Comparison of ENCODE assay signal across 15 mouse cellular contexts in genomic region chr16:38184657-38185269, GRCm38 (mm10).
DNase-seq lines count a peak whose midpoint lies in the region; ATAC-seq and TF ChIP-seq lines count a peak whose summit lies in the region.
"Had no signal": no experiment of that assay in that cellular context is flagged by ENCODE, and none has a peak within 500 bp of the region (broad histone marks: within the 10 kb centered on the region; RNA-seq: fewer than 3 reads in every experiment).

No protein-coding gene starts in this region.

- H3K4me2 ChIP-seq in liver, embryonic 12.5 days, result no peak overlapping the region
- no peak overlapping the region for H3K4me2 ChIP-seq in liver, embryonic 11.5 days
- no peak overlapping the region for H3K4me2 ChIP-seq in liver, embryonic 14.5 days (ENCODE audit: low read depth)
- no peak overlapping the region for H3K4me2 ChIP-seq in lung, postnatal 0 days (replicated peaks; ENCODE audit: low read depth, low read length)
- H3K4me2 ChIP-seq: embryonic facial prominence, embryonic 12.5 days; forebrain, embryonic 12.5 days; lung, embryonic 15.5 days; midbrain, embryonic 11.5 days had no signal

- TF ChIP-seq CTCF in liver, embryonic 14.5 days (IDR thresholded peaks at IDR 0.05; ENCODE audit: low read depth), result no peak
- no peak for TF ChIP-seq CTCF in lung, postnatal 0 days (IDR thresholded peaks at IDR 0.05)

- WGBS in liver, embryonic 12.5 days (ENCODE audit: insufficient replicate concordance), result 76% methylated on average over 8 of the region's 8 CpGs
- 87% methylated on average over 8 of the region's 8 CpGs for WGBS in liver, embryonic 11.5 days
- WGBS in liver, embryonic 14.5 days (ENCODE audit: insufficient replicate concordance), result 77% methylated on average over 8 of the region's 8 CpGs
- WGBS in lung, postnatal 0 days, result 51% methylated on average over 8 of the region's 8 CpGs
- whole genome bisulfite sequencing in hindbrain, embryonic 10.5 days, result 94% methylated on average over 8 of the region's 8 CpGs

- no peaks in the 10 kb centered on the region for H3K27me3 ChIP-seq in liver, embryonic 12.5 days (replicated peaks)
- no peaks in the 10 kb centered on the region for H3K27me3 ChIP-seq in liver, embryonic 11.5 days (replicated peaks; ENCODE audit: control insufficient read depth, insufficient read depth, low read length)
- no peaks in the 10 kb centered on the region for H3K27me3 ChIP-seq in liver, embryonic 14.5 days (ENCODE audit: control insufficient read depth, insufficient read depth, low read length)
- no peaks in the 10 kb centered on the region for H3K27me3 ChIP-seq in lung, postnatal 0 days (replicated peaks; ENCODE audit: insufficient read depth, low read length)
- H3K27me3 ChIP-seq in hindbrain, embryonic 10.5 days (ENCODE audit: insufficient read depth, poor library complexity, severe bottlenecking), result no peaks in the 10 kb centered on the region
- H3K27me3 ChIP-seq: embryonic facial prominence, embryonic 12.5 days; forebrain, embryonic 12.5 days; lung, embryonic 15.5 days had no signal

- no peak overlapping the region for H3K4me3 ChIP-seq in liver, embryonic 12.5 days
- no peak overlapping the region for H3K4me3 ChIP-seq in liver, embryonic 11.5 days (ENCODE audit: low read depth, low read length)
- no peak overlapping the region for H3K4me3 ChIP-seq in liver, embryonic 14.5 days (ENCODE audit: insufficient read depth in 1 of 2, low read depth in 2 of 2, low read length in 2 of 2)
- H3K4me3 ChIP-seq in lung, postnatal 0 days (ENCODE audit: low read depth, low read length), result no peak overlapping the region
- H3K4me3 ChIP-seq in hindbrain, embryonic 10.5 days, result no peak overlapping the region
- H3K4me3 ChIP-seq: embryonic facial prominence, embryonic 12.5 days; forebrain, embryonic 12.5 days; lung, embryonic 15.5 days had no signal

- TF ChIP-seq EP300 in liver, embryonic 14.5 days (IDR thresholded peaks at IDR 0.05; ENCODE audit: low read depth), result no peak
- no peak for TF ChIP-seq EP300 in lung, postnatal 0 days (IDR thresholded peaks at IDR 0.05)

- no peaks in the 10 kb centered on the region for H3K4me1 ChIP-seq in liver, embryonic 12.5 days
- H3K4me1 ChIP-seq in liver, embryonic 11.5 days (replicated peaks; ENCODE audit: control insufficient read depth, insufficient read depth, low read length), result no peaks in the 10 kb centered on the region; the same call in 1 of the 2 replicates
- no peaks in the 10 kb centered on the region; a peak in 1 of 4 replicates for H3K4me1 ChIP-seq in liver, embryonic 14.5 days (replicated peaks; ENCODE audit: control insufficient read depth in 2 of 2, insufficient read depth in 2 of 2, low read length in 1 of 2)
- no peaks in the 10 kb centered on the region; the same call in 1 of the 2 replicates for H3K4me1 ChIP-seq in lung, postnatal 0 days (ENCODE audit: insufficient read depth, low read depth, low read length)
- H3K4me1 ChIP-seq in hindbrain, embryonic 10.5 days (replicated peaks), result no peaks in the 10 kb centered on the region
- H3K4me1 ChIP-seq: lung, embryonic 15.5 days had no signal

- H3K36me3 ChIP-seq in liver, embryonic 12.5 days, result peaks cover 44% of the 10 kb centered on the region
- peaks cover 8% of the 10 kb centered on the region; the same call in 1 of the 2 replicates for H3K36me3 ChIP-seq in liver, embryonic 11.5 days (ENCODE audit: control insufficient read depth, insufficient read depth, low read length)
- H3K36me3 ChIP-seq in liver, embryonic 14.5 days (replicated peaks; ENCODE audit: control insufficient read depth, insufficient read depth, low read depth), result peaks cover 4% of the 10 kb centered on the region
- H3K36me3 ChIP-seq in lung, postnatal 0 days (ENCODE audit: insufficient read depth, low read length), result no peaks in the 10 kb centered on the region
- peaks cover 78% of the 10 kb centered on the region for H3K36me3 ChIP-seq in hindbrain, embryonic 10.5 days

- no peak overlapping the region for H3K27ac ChIP-seq in liver, embryonic 12.5 days
- no peak overlapping the region for H3K27ac ChIP-seq in liver, embryonic 11.5 days (ENCODE audit: low read depth, low read length)
- H3K27ac ChIP-seq in liver, embryonic 14.5 days, result no peak overlapping the region
- H3K27ac ChIP-seq in lung, postnatal 0 days (ENCODE audit: low read length), result no peak overlapping the region; the same call in 1 of the 2 replicates
- no peak overlapping the region for H3K27ac ChIP-seq in hindbrain, embryonic 10.5 days
- H3K27ac ChIP-seq: embryonic facial prominence, embryonic 12.5 days; forebrain, embryonic 12.5 days; lung, embryonic 15.5 days had no signal

- H3K9ac ChIP-seq in liver, embryonic 12.5 days, result no peak overlapping the region
- H3K9ac ChIP-seq in liver, embryonic 11.5 days (ENCODE audit: low read depth, low read length), result no peak overlapping the region
- no peak overlapping the region for H3K9ac ChIP-seq in liver, embryonic 14.5 days (replicated peaks)
- no peak overlapping the region for H3K9ac ChIP-seq in lung, postnatal 0 days (replicated peaks; ENCODE audit: low read depth)
- H3K9ac ChIP-seq: embryonic facial prominence, embryonic 12.5 days; forebrain, embryonic 12.5 days; lung, embryonic 15.5 days had no signal

- ATAC-seq in liver, embryonic 12.5 days, result peak; percentile 24
- no peak for ATAC-seq in liver, embryonic 11.5 days (replicated peaks; ENCODE audit: low FRiP score)
- ATAC-seq in liver, embryonic 14.5 days (ENCODE audit: insufficient read depth), result peak; percentile 55; the same call in 1 of the 2 replicates
- peak; percentile 14; the same call in 1 of the 2 replicates for ATAC-seq in lung, postnatal 0 days
- ATAC-seq: activated CD4-positive, CD25-positive, alpha-beta regulatory T cell, adult 4 months had no signal

- H3K9me3 ChIP-seq in liver, embryonic 12.5 days (replicated peaks), result no peaks in the 10 kb centered on the region
- no peaks in the 10 kb centered on the region for H3K9me3 ChIP-seq in liver, embryonic 11.5 days (ENCODE audit: control insufficient read depth, low read length)
- H3K9me3 ChIP-seq in liver, embryonic 14.5 days (ENCODE audit: control insufficient read depth, low read length), result no peaks in the 10 kb centered on the region
- no peaks in the 10 kb centered on the region for H3K9me3 ChIP-seq in lung, postnatal 0 days (ENCODE audit: low read length)
- H3K9me3 ChIP-seq in hindbrain, embryonic 10.5 days, result no peaks in the 10 kb centered on the region
- H3K9me3 ChIP-seq: embryonic facial prominence, embryonic 12.5 days; forebrain, embryonic 12.5 days; lung, embryonic 15.5 days had no signal

- no peak for DNase-seq in liver, embryonic 11.5 days (ENCODE audit: low spot score)
- peak in 1 of 3 experiments; percentile 6 for DNase-seq in liver, embryonic 14.5 days (ENCODE audit: low read depth in 3 of 3, low spot score in 3 of 3)
- DNase-seq in lung, postnatal 0 days (ENCODE audit: low spot score), result peak; percentile 23
- DNase-seq in urinary bladder, postnatal 25 days (ENCODE audit: low spot score), result peak; percentile 49
- DNase-seq in hindbrain, embryonic 10.5 days (ENCODE audit: low spot score), result no peak
- no peak for DNase-seq in kidney, adult 11 months
- DNase-seq: cerebellum, adult 11 months; cerebellum, postnatal 36 days; right cerebral cortex, postnatal 4 days had no signal

Comparison
In these comparisons a context has a peak if more than half of its experiments do, and no peak if none do; other contexts are left out.
1. DNase-seq: peak in lung, postnatal 0 days (single experiment) and urinary bladder, postnatal 25 days (single experiment); none in liver, embryonic 11.5 days (single experiment), hindbrain, embryonic 10.5 days (single experiment) and kidney, adult 11 months (single experiment).